Mouse (Mus musculus): ENCODE data around the gene Calhm5. TPM values are rescaled to one million over a fixed set of nuclear protein-coding genes. Genes with fewer than 3 reads are reported as not detected.

Calhm5 gene
- polyA plus RNA-seq (2014; fragmentation: Nextera tagmentation; extraction: Ambion mirVana), result 1.4 TPM in 2 replicates

GRCm38 (mm10) chr10:34096418-34096883 lies at the start of gene Calhm5:
Calhm5 (minus strand) TSS chr10:34096519.
- Histone ChIP-seq H3K9me3 (ENCODE audit: control insufficient read depth, low read length) (no peaks in the 10 kb centered on the region), H3K4me3 (ENCODE audit: low read depth, low read length) (peak within 1 kb of the TSS; percentile 22), H3K27me3 (replicated peaks; ENCODE audit: control insufficient read depth, insufficient read depth, low read length) (no peaks in the 10 kb centered on the region), H3K9ac (ENCODE audit: low read depth, low read length) (peak within 1 kb of the TSS; percentile 49), H3K4me2 (ENCODE audit: low read depth, low read length) (peak within 1 kb of the TSS; percentile 39), H3K36me3 (ENCODE audit: control insufficient read depth, insufficient read depth, low read length) (no peaks in the 10 kb centered on the region), H3K4me1 (ENCODE audit: control insufficient read depth, insufficient read depth, low read length) (peaks cover 11% of the 10 kb centered on the region), H3K27ac (replicated peaks; ENCODE audit: low read depth, low read length) (peak within 1 kb of the TSS; percentile 42; the same call in 1 of the 2 replicates)
- 13% methylated on average over 9 of the region's 9 CpGs for WGBS
- DNase-seq (ENCODE audit: low spot score), result peak; percentile 89
- ATAC-seq (ENCODE audit: low read depth), result peak; percentile 85

- no peak for ATAC-seq (ENCODE audit: low read depth)
- Histone ChIP-seq H3K4me1 (ENCODE audit: control insufficient read depth, insufficient read depth, low read length) (no peaks in the 10 kb centered on the region), H3K36me3 (ENCODE audit: control insufficient read depth, insufficient read depth, low read length) (no peaks in the 10 kb centered on the region), H3K27me3 (replicated peaks; ENCODE audit: control insufficient read depth, insufficient read depth, low read length) (no peaks in the 10 kb centered on the region), H3K27ac (replicated peaks; ENCODE audit: low read depth, low read length) (no peak overlapping the region), H3K4me2 (ENCODE audit: low read depth, low read length) (no peak overlapping the region), H3K9ac (ENCODE audit: low read depth, low read length) (no peak overlapping the region), H3K9me3 (ENCODE audit: control insufficient read depth, low read length) (peaks cover 7% of the 10 kb centered on the region; the same call in 1 of the 2 replicates), H3K4me3 (ENCODE audit: low read depth, low read length) (no peak overlapping the region)
- 89% methylated on average over 2 of the region's 2 CpGs for WGBS
- no peak for DNase-seq (ENCODE audit: low spot score)
Measured at GRCm38 (mm10) chr10:34141693-34142092, 45.4 kb upstream of the Calhm5 start.

GRCm38 (mm10) chr10:34139768-34140167 lies 43.4 kb upstream of the Calhm5 start:
- Histone ChIP-seq H3K27ac (replicated peaks; ENCODE audit: low read depth, low read length) (no peak overlapping the region), H3K36me3 (ENCODE audit: control insufficient read depth, insufficient read depth, low read length) (no peaks in the 10 kb centered on the region), H3K9ac (ENCODE audit: low read depth, low read length) (no peak overlapping the region), H3K4me3 (ENCODE audit: low read depth, low read length) (no peak overlapping the region), H3K4me1 (ENCODE audit: control insufficient read depth, insufficient read depth, low read length) (no peaks in the 10 kb centered on the region), H3K4me2 (ENCODE audit: low read depth, low read length) (no peak overlapping the region), H3K27me3 (replicated peaks; ENCODE audit: control insufficient read depth, insufficient read depth, low read length) (no peaks in the 10 kb centered on the region), H3K9me3 (ENCODE audit: control insufficient read depth, low read length) (peaks cover 7% of the 10 kb centered on the region; the same call in 1 of the 2 replicates)
- WGBS, result 50% methylated on average over 4 of the region's 4 CpGs
- no peak for ATAC-seq (ENCODE audit: low read depth)
- DNase-seq (ENCODE audit: low spot score), result no peak

- 0 out of 2 replicates have a peak, but pooled peaks cover 3% of the 10 kb centered on the region for H3K9me3 ChIP-seq (ENCODE audit: control insufficient read depth, low read length)
- H3K4me3 ChIP-seq (ENCODE audit: low read depth, low read length), result no peak overlapping the region
- WGBS, result 62% methylated on average over 6 of the region's 6 CpGs
- no peaks in the 10 kb centered on the region for H3K36me3 ChIP-seq (ENCODE audit: control insufficient read depth, insufficient read depth, low read length)
- H3K4me2 ChIP-seq (ENCODE audit: low read depth, low read length), result no peak overlapping the region
- ATAC-seq (ENCODE audit: low read depth) (no peak), DNase-seq (ENCODE audit: low spot score) (no peak)
- no peaks in the 10 kb centered on the region for H3K27me3 ChIP-seq (replicated peaks; ENCODE audit: control insufficient read depth, insufficient read depth, low read length)
- no peaks in the 10 kb centered on the region for H3K4me1 ChIP-seq (ENCODE audit: control insufficient read depth, insufficient read depth, low read length)
- H3K27ac ChIP-seq (replicated peaks; ENCODE audit: low read depth, low read length), result no peak overlapping the region
- no peak overlapping the region for H3K9ac ChIP-seq (ENCODE audit: low read depth, low read length)
Measured at GRCm38 (mm10) chr10:34138027-34138426, 41.7 kb upstream of the Calhm5 start.

GRCm38 (mm10) chr10:34136432-34136831 lies 40.1 kb upstream of the Calhm5 start:
- 29% methylated on average over 6 of the region's 6 CpGs for WGBS
- Histone ChIP-seq H3K27ac (replicated peaks; ENCODE audit: low read depth, low read length) (no peak overlapping the region), H3K4me3 (ENCODE audit: low read depth, low read length) (no peak overlapping the region), H3K4me2 (ENCODE audit: low read depth, low read length) (no peak overlapping the region), H3K9ac (ENCODE audit: low read depth, low read length) (no peak overlapping the region), H3K36me3 (ENCODE audit: control insufficient read depth, insufficient read depth, low read length) (no peaks in the 10 kb centered on the region), H3K27me3 (replicated peaks; ENCODE audit: control insufficient read depth, insufficient read depth, low read length) (no peaks in the 10 kb centered on the region), H3K4me1 (ENCODE audit: control insufficient read depth, insufficient read depth, low read length) (no peaks in the 10 kb centered on the region), H3K9me3 (ENCODE audit: control insufficient read depth, low read length) (0 out of 2 replicates have a peak, but pooled peaks cover under 1% of the 10 kb centered on the region)
- DNase-seq (ENCODE audit: low spot score) (no peak), ATAC-seq (ENCODE audit: low read depth) (no peak)

GRCm38 (mm10) chr10:34131356-34131755 lies 35.0 kb upstream of the Calhm5 start:
- Histone ChIP-seq H3K27ac (replicated peaks; ENCODE audit: low read depth, low read length) (no peak overlapping the region), H3K4me1 (ENCODE audit: control insufficient read depth, insufficient read depth, low read length) (no peaks in the 10 kb centered on the region), H3K36me3 (ENCODE audit: control insufficient read depth, insufficient read depth, low read length) (no peaks in the 10 kb centered on the region), H3K27me3 (replicated peaks; ENCODE audit: control insufficient read depth, insufficient read depth, low read length) (no peaks in the 10 kb centered on the region), H3K9me3 (ENCODE audit: control insufficient read depth, low read length) (no peaks in the 10 kb centered on the region), H3K4me2 (ENCODE audit: low read depth, low read length) (no peak overlapping the region), H3K9ac (ENCODE audit: low read depth, low read length) (no peak overlapping the region), H3K4me3 (ENCODE audit: low read depth, low read length) (no peak overlapping the region)
- peak; percentile 26 for DNase-seq (ENCODE audit: low spot score)
- ATAC-seq (ENCODE audit: low read depth), result no peak
- WGBS, result 38% methylated on average over 2 of the region's 2 CpGs

GRCm38 (mm10) chr10:34128391-34128790 lies 32.1 kb upstream of the Calhm5 start:
- H3K36me3 ChIP-seq (ENCODE audit: control insufficient read depth, insufficient read depth, low read length), result no peaks in the 10 kb centered on the region
- H3K9ac ChIP-seq (ENCODE audit: low read depth, low read length), result no peak overlapping the region
- H3K27me3 ChIP-seq (replicated peaks; ENCODE audit: control insufficient read depth, insufficient read depth, low read length), result no peaks in the 10 kb centered on the region
- ATAC-seq (ENCODE audit: low read depth) (no peak), DNase-seq (ENCODE audit: low spot score) (no peak)
- H3K4me3 ChIP-seq (ENCODE audit: low read depth, low read length), result no peak overlapping the region
- no peaks in the 10 kb centered on the region for H3K4me1 ChIP-seq (ENCODE audit: control insufficient read depth, insufficient read depth, low read length)
- no peak overlapping the region for H3K4me2 ChIP-seq (ENCODE audit: low read depth, low read length)
- H3K9me3 ChIP-seq (ENCODE audit: control insufficient read depth, low read length), result peaks cover 9% of the 10 kb centered on the region
- H3K27ac ChIP-seq (replicated peaks; ENCODE audit: low read depth, low read length), result no peak overlapping the region
- WGBS, result 79% methylated on average over 6 of the region's 6 CpGs

DNA sequence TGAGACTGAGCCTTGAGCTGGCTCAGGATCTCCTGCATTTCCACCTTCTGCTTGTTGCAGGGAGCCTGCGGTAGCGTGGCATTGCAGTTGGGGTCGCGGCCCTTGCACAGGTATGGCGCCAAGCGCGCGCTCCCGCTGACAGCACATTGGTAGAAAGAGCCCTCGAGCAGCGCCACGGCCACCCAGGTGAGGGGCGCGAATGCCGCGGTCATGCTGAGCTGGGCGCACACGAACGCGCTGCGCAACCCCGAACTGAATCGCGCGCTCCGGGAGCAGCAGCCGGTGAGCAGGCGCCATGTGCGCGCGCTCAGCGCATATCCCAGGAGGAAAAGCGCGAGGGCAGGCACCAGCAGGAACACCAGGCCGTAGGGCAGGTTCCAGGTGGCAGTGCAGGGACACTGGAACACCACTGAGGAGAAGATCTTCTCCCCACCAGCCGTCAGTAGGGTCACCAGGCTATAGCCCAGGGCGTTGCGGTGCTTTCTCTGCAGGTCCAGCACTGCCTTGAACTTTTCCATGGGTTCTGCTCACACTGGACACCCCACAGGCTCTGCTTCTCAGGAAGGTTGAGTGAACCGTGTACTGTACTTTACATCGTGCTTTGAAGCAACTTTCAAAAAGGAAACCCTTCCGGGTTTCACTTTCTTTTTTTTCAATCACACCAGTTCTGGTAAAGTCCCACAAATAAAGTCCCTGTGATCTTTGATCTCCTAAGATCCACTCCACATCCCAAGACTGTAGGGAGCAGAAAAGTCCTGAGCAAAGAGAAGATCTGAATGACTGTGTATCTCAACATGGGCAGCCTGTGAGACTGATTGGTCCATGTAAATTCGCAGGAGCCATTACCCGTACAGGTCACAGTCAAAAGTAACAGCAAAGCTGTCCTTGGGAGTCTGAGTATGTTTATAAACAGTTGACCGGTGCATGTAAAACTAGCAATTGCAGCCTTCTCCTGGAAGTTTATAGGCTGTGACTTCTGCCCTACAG lies 31.4 kb upstream of the Calhm5 start, which contains the start of gene Calhm6:
Gene Calhm6 (minus strand): TSS at position 593 of the 987 bp plus-strand sequence.
- Histone ChIP-seq H3K27me3 (replicated peaks; ENCODE audit: control insufficient read depth, insufficient read depth, low read length) (no peaks in the 10 kb centered on the region), H3K9ac (ENCODE audit: low read depth, low read length) (peak within 1 kb of the TSS; percentile 61), H3K9me3 (ENCODE audit: control insufficient read depth, low read length) (peaks cover 9% of the 10 kb centered on the region), H3K27ac (replicated peaks; ENCODE audit: low read depth, low read length) (no peak within 1 kb of the TSS), H3K4me3 (ENCODE audit: low read depth, low read length) (peak within 1 kb of the TSS; percentile 51), H3K4me1 (ENCODE audit: control insufficient read depth, insufficient read depth, low read length) (no peaks in the 10 kb centered on the region), H3K4me2 (ENCODE audit: low read depth, low read length) (peak within 1 kb of the TSS; percentile 64), H3K36me3 (ENCODE audit: control insufficient read depth, insufficient read depth, low read length) (no peaks in the 10 kb centered on the region)
- WGBS, result 21% methylated on average over 39 of the region's 44 CpGs
- ATAC-seq (ENCODE audit: low read depth) (peak; percentile 86), DNase-seq (ENCODE audit: low spot score) (peak; percentile 70)

Data from embryonic facial prominence, embryonic 14.5 days (tissue).